Mouse (Mus musculus): ENCODE results near the gene Brpf3.
"Not testable (repeated sequence)": the region's sequence is repeated elsewhere in the genome, so short reads cannot be mapped to it uniquely, and the experiment has no call there.

The Brpf3 gene

GRCm38 (mm10) chr17:28800671-28801412, at the start of gene Brpf3:
Gene Brpf3, plus strand, starts transcription at chr17:28801090.
- peak; percentile 66 for DNase-seq

GRCm38 (mm10) chr17:28756447-28756846, 44.4 kb upstream of the Brpf3 start:
- DNase-seq = no peak

DNA sequence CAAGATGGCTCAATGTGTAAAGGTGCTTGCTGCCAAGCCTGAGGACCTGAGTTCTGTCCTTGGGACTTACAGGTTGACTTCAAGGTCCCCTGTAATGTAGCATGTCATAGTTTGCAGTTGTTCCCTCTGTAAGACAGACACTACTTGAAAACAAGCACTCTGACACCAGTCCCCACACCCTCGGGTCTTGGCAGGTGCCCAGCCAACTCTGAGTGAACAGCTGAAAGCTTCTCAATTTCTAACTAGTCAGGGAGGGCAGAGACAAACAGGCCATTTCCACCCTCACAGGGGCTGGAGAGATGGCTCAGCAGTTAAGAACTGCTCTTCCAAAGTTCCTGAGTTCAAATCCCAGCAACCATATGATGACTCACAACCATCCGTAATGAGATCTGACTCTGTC, 43.4 kb upstream of the Brpf3 start:
- no peak for DNase-seq

DNA sequence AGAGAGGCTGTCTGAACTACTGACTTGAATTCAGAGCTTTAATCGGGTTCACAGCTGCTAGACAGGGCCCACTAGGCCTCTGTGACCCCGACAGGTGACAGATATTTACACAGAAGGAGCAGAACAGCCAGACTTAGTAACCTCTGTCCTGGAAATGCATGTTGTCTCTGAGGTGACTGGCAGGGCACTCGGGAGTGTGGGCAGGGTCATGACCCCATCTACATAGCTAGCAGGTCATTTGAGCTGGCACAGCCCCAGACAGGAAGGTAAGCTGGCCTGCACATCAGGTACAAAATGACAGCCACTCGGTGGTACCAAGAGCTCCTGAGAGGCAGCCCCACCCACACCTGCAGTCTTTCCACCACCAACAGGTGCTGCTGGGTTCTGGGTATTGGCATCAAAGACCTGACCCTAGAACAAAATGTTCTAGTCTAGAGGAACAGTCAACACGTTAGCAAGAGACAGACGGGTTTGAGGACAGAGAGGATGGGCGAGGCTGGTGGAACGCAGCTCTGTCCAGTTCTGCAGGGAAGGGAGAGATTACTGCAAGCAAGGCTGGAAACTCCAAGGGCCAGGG, 40.1 kb upstream of the Brpf3 start:
- no peak for DNase-seq

GRCm38 (mm10) chr17:28761871-28762270, 39.0 kb upstream of the Brpf3 start:
- DNase-seq = peak; percentile 24

GRCm38 (mm10) chr17:28766203-28766602, 34.7 kb upstream of the Brpf3 start:
- DNase-seq = no peak

- no peak for DNase-seq
Observed at GRCm38 (mm10) chr17:28766781-28767515, 33.9 kb upstream of the Brpf3 start.

DNA sequence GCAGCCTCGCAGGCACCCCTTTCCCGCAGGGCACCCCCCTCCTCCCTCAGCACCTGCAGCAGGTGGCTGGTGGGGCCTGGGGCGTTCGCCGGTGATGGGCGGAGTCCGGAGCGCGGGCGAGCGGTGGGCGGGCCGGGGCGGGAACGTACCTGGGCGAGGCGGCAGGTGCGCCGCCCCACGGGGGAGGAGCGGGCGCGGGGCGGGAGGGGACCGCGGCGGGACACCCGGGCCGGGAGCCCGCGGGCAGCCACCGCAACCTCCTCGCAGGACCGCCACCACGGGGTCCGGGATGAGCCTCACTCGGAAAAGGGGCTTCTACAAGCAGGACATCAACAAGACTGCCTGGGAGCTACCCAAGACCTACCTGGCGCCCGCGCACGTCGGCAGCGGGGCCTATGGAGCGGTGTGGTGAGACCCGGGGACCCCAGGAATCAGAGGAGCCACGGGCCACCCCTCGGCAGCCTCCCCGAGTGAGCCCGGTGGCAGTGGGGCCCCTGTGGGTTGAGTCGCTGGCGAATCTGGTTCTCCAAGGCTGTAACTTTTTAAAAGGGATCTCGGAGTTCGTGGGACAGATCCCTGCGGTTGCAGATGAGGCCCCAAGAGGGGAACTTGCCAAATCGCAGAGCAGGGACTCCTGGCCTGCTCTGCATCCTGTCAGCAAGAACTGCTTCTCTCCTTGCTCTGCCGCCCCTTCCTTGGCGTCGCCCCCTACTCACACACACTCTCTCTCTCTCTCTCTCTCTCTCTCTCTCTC, 31.6 kb upstream of the Brpf3 start, which contains the start of gene Mapk13:
TSS of gene Mapk13 (plus strand) at position 177 of the 754 bp plus-strand sequence.
- no peak for DNase-seq

- DNase-seq = no peak
Observed at GRCm38 (mm10) chr17:28769875-28770421, 30.9 kb upstream of the Brpf3 start.

GRCm38 (mm10) chr17:28771289-28771688, 29.6 kb upstream of the Brpf3 start:
- no peak for DNase-seq

DNA sequence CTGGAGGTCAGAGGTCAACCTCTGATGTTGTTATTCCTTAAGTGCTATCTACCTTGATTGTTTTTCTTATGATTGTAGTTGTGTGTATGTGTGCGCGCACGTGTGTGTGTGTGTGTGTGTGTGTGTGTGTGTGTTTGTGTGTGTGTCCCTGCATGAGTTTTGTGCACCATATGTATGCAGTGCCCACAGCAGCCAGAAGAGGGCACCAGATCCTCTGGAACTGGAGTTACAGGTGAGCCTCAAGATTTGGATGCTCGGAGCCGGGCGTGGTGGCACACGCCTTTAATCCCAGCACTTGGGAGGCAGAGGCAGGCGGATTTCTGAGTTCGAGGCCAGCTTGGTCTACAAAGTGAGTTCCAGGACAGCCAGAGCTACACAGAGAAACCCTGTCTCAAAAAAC, 26.6 kb upstream of the Brpf3 start:
- not testable (repeated sequence) for DNase-seq

GRCm38 (mm10) chr17:28775161-28775560, 25.7 kb upstream of the Brpf3 start:
- DNase-seq = no peak

DNA sequence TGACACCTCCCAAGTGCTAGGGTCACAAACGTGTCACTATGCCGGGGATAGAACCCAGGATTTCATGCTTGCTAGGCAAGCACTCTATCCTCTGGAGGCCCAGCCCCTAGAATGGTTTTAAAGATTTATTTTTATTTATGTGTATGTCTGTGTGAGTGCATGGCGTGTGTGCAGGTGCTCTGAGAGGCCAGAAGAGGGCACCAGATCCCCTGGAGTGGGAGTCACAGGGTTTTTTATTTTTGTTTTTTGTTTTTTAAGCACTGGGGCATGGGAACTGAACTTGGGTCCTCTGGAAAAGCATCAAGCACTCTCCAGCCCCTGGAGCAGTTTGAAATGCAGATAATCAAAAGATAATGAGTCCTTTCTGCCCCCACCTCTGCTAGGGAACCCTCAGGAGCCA, 24.1 kb upstream of the Brpf3 start:
- DNase-seq = no peak

DNA sequence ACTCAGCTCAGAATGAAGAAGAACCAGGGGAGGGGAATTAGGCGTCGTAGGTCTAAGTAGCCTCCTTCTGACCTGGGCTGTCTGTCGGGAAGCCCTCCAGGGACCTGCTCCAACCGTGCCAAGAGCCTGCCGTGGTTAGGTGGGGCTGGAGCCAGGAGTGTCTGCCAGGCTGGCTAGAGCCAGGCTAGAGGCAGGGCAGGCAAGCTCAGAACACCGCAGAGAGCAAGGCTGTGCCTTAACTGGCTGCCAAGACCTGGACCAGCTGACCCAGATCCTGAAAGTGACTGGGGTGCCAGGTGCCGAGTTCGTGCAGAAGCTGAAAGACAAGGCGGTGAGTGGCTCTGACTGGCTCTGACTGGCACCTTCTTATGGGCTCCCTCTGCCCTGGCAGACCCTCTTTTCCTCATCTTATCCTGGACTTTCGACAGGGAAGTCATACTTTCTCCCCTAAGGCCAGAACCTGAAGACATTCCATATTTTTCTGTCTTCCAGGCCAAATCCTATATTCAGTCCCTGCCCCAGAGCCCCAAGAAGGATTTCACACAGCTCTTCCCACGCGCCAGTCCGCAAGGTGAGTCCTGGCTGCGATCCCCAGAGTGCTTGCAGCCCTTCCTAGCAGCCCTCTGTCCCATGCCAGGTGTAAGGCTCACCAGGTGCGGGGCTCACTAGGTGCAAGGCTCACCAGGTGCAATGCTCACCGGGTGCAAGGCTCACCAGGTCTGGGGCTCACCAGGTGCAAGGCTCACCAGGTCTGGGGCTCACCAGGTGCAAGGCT, 23.5 kb upstream of the Brpf3 start:
- DNase-seq = peak; percentile 21

DNA sequence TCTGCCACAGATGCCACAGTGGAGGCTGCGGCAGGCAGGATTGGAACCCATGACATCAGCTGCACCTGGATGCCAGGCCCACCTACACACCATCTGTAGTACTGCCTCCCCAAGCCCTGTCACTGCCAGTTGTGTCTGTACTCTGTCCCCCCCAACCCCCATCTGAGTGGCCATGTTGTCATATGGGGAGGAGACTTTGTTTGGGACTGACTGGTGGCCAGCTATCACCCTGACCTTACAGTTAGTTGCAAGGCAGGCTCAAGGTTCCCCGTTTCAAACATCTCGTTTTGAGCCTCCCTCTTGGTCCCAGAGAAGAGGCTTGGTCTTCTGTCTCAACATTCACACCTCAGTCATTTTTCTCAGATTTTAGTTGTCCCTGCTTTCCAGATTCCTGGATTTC, 21.2 kb upstream of the Brpf3 start:
- DNase-seq = no peak

GRCm38 (mm10) chr17:28780836-28781235, 20.1 kb upstream of the Brpf3 start:
- no peak for DNase-seq

DNA sequence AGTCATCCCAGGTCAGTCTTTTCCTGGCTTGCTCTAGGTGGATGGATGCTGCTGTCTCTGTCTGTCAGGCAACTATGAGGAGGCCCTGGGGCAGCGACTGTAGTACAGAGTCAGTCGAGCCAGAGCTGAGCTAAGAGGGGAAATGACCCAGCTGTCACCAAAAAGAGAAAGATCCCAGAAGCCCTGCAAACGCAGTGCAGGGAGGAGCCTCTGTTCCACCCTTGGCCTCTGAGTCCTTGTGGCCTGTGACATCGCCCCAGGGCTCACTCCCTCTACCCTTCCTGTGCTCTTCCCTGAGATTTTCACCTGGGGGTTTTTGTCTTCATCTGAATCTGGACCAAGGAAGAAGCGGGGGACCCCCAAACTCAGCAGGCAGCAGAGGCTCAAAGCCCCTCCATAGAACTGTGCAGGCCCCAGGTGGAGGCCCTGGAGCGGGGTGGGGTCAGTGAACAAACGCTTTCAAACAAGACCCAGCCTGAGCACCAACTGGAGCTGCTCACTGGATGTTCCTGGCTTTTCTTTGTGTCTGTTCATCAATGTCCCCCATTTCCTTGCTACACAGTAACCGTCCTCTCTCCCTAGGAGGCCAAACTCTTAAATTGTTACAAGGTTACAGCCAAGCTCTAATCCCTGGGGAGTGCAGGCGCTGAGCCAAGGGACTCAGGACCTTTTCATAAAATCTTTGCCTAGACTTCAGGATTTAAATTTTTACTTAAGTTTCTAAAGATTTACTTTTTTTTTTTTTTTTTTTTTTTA, 19.4 kb upstream of the Brpf3 start:
- no peak for DNase-seq

DNA sequence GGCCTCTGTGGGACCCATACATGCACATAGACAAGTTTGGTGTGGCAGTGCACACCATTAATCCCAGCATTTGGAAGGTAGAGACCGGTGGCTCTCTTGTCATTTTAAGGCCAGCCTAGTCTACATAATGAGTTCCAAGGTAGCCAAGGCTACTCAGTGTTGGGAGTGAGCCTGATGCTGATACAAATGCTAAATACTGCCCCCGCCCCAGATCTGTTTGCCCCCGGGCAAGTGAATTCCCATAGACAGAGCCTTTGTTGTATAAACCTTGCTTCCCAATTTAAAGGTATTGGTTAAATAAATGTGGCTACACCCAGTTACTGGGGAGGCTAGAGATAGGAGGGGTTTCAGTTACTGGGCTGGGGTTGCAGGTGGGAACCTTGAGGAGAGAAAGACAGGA, 15.9 kb upstream of the Brpf3 start:
- no peak for DNase-seq

GRCm38 (mm10) chr17:28787507-28787906, 13.4 kb upstream of the Brpf3 start:
- DNase-seq = no peak

DNA sequence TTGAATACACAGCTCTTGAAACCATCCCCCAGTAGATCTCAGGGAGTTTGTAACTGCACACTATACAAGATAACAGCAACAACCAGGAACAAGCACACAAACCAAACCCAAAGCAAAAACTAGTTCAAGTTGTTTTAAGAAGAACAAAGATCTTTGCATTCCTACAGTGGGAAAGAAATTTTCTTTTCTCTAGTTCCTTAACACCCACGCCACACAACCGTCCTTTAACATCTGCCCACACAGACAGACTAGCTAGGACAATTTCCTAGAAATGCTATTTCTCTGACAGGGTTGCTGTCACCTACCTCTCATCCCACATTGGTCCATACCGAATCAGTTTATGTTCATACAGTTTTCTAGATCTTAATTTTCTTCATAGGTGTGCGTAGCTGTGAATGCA, 3.9 kb upstream of the Brpf3 start:
- DNase-seq = no peak

Measured in layer of hippocampus, adult 9-11 months (tissue).